Mouse (Mus musculus) monocyte, adult 5-6 weeks (primary cell): Measurements from ENCODE around the gene Aip. TPM values are rescaled to one million over a fixed set of nuclear protein-coding genes. Genes with fewer than 3 reads are reported as not detected.
A peak's percentile ranks its signal among the peaks of the same experiment; 100 is the strongest.

Experiments
- ATAC-seq: fragments of 153-309, 156-312 bp; replicated peaks from 2 replicates; pipeline ENCODE4 v1.8.0; 2017; ENCODE audit warnings: mild to moderate bottlenecking; ENCODE audit not compliant: low TSS enrichment, insufficient number of reproducible peaks, severe bottlenecking, poor library complexity, low FRiP score
- total RNA-seq: library from RNA; stranded (forward); fragments of 200-1000, 200-491, 200-594 nt; gene quantifications from 3 replicates; pipeline ENCODE4 v1.2.3, GENCODE M21; 2017

The Aip gene
- total RNA-seq, 1 experiment from 2014 or later, result 132 TPM

DNA sequence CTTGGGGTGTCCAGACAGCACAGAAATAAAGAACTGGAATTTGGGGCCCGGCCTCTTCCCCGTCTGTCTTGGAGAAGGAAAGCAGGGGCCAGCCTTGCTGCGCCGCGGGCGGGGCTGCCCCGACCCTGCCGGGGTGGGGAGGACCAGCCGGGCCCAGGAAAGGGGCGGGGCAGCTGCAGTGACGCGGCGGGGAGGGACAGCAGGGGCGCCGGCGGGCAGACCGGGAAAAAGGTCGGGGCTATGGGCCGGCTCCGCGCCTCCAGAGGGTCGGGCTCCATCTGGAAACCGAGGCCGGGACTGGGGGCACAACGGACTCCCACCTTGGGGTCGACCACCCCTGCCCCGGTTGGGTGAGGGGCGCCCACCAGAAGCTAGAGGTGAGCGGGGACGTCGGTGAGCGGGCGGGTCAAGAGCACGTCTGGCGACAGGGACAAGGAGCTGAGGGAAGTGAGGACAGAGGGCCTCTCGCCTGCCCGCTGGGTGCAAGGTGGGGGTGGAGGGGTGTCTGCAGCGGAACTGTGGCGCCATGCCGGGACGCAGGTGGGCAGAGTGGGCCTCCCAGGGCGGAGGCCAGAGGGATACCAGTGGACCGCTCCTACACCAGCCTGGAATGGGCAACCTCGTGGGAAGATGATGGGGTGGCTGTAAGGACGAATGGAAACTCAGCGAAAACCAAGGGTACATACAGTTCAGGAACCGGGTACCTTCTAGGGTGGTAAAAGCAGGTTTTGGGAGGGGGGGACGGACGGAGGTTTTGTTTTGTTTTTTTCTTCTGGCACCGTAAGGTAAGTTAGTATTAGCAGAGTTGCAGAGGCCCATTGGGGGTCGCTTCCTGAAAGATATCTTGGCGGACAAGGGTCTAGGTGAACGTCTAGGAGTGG, 25.6 kb downstream of the Aip start, which contains the start of gene Pitpnm1:
Gene Pitpnm1, plus strand, starts transcription at position 162 of the 881 bp plus-strand sequence.
- ATAC-seq, result 0 out of 2 replicates have a peak, but pooled peaks have one; percentile 9

GRCm38 (mm10) chr19:4099056-4099455, 26.6 kb downstream of the Aip start:
- peak; percentile 45 for ATAC-seq

DNA sequence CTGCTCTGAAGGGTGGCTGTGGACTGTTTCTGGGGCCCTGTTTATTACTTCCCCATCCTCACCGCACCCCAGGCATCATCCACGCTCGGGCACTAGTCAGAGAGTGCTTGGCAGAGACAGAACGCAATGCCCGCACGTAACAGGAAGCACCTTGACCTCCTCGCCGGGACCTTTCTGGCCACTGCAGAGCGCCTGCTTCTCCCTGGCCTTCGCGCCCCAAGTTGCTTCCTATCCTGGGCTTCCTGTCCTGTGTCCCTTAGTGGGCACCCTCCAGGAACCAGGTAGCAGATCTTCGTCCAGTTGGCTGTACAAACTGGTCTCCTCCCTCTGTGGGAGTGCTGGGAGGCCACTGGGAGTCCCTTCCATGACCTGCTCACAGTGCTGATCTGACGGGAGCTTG, 27.2 kb downstream of the Aip start:
- ATAC-seq, result peak; percentile 4; the same call in 1 of the 2 replicates

- peak; percentile 28 for ATAC-seq
These were observed 28.2 kb downstream of the Aip start for GRCm38 (mm10) chr19:4097441-4097825.

GRCm38 (mm10) chr19:4096642-4097440, 28.8 kb downstream of the Aip start, which contains the start of gene Cdk2ap2:
Cdk2ap2 (plus strand) TSS chr19:4097182.
- peak; percentile 67 for ATAC-seq

GRCm38 (mm10) chr19:4095802-4096201, 29.9 kb downstream of the Aip start:
- no peak for ATAC-seq

DNA sequence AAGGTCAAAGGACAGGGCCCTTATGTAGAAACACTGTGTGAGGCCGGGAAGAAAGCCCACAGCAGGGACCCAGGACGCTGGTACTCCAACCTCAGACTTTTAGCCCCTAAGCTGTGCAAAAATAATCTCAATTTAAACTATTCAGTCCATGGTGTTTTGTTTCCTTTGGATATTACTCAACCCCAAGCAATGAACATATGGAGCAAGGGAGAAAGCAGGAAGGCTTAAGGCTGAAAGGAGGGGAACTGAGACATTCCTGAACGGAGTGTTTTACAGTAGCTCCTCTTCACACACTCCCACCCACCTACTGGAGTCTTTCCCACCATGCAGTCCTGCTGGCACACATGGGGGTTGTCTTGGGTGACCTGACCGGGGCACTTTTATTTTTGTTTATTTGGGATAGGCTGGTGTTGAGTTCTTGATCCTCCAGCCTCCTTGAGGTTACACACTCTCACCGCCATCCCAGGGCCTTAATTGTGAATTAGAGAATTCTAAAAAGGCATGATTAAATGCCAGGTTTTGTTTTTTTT, 30.8 kb downstream of the Aip start:
- no peak for ATAC-seq

GRCm38 (mm10) chr19:4094348-4094747, 31.3 kb downstream of the Aip start:
- ATAC-seq, result no peak

GRCm38 (mm10) chr19:4093772-4094171, 31.9 kb downstream of the Aip start:
- ATAC-seq, result no peak

- no peak for ATAC-seq
These were observed 32.9 kb downstream of the Aip start for GRCm38 (mm10) chr19:4092750-4093149.

DNA sequence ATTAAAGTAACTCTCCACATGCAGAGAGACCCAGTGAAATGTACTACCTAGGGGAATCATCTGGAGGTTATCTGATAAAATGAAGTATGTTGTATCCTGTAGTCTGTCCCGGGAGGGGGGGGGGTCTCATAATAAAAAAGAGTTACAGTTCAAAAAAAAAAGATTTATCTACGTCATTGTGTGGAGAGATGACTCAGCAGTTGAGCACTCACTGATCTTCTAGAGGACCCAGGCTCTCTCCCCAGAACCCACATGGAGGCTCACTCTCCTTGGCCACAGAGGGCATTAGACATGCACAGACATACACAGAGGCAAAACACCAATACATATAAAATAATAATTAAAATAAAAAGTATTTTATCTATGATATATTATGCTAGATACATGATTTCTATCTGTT, 34.3 kb downstream of the Aip start:
- no peak for ATAC-seq

- no peak; the same call in 1 of the 2 replicates for ATAC-seq
These were observed 35.2 kb downstream of the Aip start for GRCm38 (mm10) chr19:4090446-4090845.

- no peak for ATAC-seq
These were observed 36.5 kb downstream of the Aip start for GRCm38 (mm10) chr19:4089128-4089527.

DNA sequence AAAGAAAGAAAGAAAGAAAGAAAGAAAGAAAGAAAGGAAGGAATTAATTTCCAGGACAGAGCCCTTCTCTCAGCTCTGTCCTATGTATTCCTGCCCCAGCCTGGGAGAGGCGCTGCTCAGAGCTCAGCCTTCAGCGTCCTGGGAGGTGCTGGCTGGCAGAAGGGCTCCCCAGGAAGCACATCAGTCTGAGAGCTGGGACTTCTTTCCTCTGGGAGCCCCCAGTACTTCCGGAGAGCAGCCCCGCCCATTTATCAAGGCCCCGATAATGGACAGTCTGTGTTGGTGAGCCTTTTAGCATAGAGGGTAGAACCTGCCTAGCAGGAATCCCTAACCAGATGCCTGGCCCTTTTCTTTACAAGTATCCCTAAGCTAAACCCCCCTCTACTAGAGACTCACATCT, 37.5 kb downstream of the Aip start:
- no peak for ATAC-seq

- ATAC-seq, result no peak
These were observed 38.6 kb downstream of the Aip start for GRCm38 (mm10) chr19:4087090-4087489.

DNA sequence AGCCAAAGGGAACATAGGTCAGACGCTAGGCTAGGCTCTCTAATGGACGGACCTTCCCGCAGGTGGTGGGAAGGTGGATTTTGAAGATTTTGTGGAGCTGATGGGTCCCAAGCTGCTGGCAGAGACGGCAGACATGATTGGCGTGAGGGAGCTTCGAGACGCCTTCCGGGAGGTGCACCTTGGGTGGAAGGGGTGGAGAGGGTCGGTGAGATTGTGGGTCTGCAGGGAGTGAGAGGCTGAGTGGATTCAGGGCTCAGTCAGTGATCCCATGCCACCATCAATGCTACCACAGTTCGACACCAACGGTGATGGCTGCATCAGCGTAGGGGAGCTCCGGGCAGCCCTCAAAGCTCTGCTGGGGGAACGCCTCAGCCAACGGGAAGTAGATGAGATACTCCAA, 39.5 kb downstream of the Aip start:
- no peak for ATAC-seq

DNA sequence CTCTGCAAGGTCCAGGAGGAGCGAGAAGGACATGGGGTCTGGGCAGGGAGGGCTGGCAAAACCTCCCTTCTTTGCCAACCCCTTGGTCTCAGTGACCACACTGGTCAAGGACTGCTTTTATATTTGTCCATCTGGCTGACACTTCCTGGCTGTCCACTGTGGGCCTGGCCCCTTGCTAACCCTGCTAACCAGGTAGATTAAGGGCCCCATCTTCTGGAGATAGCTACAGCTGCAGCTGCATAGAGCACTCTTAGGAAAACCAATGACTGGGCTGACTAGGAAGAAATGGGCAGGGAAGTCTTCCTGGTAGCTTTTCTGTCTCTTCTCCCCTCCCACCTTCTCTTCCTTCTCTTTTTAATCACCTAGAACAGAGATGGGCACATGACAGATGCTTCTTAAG, 40.7 kb downstream of the Aip start:
- ATAC-seq, result no peak

GRCm38 (mm10) chr19:4083826-4084225, 41.8 kb downstream of the Aip start:
- ATAC-seq, result no peak

DNA sequence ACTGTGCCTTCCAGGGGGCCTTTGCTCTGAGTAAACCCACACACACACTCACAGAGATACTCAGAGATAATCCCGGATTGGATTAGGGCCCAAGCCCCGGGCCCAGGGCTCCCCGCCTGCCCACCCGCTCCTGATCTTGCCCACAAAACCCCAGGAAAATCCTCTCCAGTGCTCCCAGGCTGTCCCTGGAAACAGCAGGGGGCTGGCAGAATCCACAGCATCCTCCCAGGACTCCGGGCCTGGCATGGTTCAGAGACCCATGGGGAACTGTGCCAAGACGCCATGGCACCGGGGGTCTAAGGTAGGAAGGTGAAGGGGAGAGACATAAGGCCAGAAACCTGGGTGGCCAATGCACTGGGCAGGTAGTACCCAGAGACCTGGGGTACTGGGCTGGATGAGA, 42.3 kb downstream of the Aip start:
- no peak for ATAC-seq
